ENCODE assay signal across 8 mouse cellular contexts in the genomic region with DNA sequence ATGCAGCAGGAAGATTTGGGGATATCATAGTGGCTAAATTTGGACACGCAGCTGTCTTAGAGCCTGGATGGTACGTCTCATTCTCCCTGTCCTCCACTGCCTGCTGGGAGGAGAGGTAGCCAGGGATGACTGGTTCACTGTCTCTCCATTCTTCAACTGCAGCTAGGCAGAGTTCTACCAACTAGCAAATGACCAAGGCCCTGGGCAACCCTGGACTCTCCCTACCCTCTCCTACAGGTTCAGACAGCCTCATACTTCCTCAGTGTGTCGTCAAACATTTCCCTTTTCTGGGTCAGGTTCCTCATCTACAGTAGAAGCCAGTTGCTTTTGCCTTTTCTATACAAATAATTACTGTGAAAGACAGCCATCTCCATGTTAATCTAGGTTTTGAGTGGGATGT. TPM values are rescaled to one million over a fixed set of nuclear protein-coding genes. Genes with fewer than 3 reads are reported as not detected.
A peak's percentile ranks its signal among the peaks of the same experiment; 100 is the strongest.
DNase-seq lines count a peak whose midpoint lies in the region; ATAC-seq lines count a peak whose summit lies in the region.

No protein-coding gene starts in this region.

- 79% methylated on average over 3 of the region's 3 CpGs for WGBS in lung, embryonic 15.5 days
- 86% methylated on average over 3 of the region's 3 CpGs for WGBS in forebrain, embryonic 16.5 days
- 76% methylated on average over 3 of the region's 3 CpGs for WGBS in limb, embryonic 15.5 days

- H3K9me3 ChIP-seq in lung, embryonic 15.5 days: no peaks in the 10 kb centered on the region
- no peaks in the 10 kb centered on the region for H3K9me3 ChIP-seq in forebrain, embryonic 16.5 days (ENCODE audit: control insufficient read depth, low read length)
- H3K9me3 ChIP-seq in limb, embryonic 15.5 days: no peaks in the 10 kb centered on the region

- 0 out of 2 replicates have a peak, but pooled peaks cover 9% of the 10 kb centered on the region for H3K36me3 ChIP-seq in lung, embryonic 15.5 days
- no peaks in the 10 kb centered on the region for H3K36me3 ChIP-seq in forebrain, embryonic 16.5 days (ENCODE audit: control insufficient read depth, insufficient read depth)
- H3K36me3 ChIP-seq in limb, embryonic 15.5 days: peaks cover 20% of the 10 kb centered on the region

- H3K9ac ChIP-seq in lung, embryonic 15.5 days: no peak overlapping the region
- no peak overlapping the region for H3K9ac ChIP-seq in forebrain, embryonic 16.5 days (replicated peaks; ENCODE audit: low read depth, low read length)
- no peak overlapping the region for H3K9ac ChIP-seq in limb, embryonic 15.5 days

- no peaks in the 10 kb centered on the region for H3K27me3 ChIP-seq in lung, embryonic 15.5 days
- peaks cover 2% of the 10 kb centered on the region; the same call in 1 of the 2 replicates for H3K27me3 ChIP-seq in forebrain, embryonic 16.5 days (replicated peaks; ENCODE audit: control insufficient read depth, insufficient read depth, low read length)
- no peaks in the 10 kb centered on the region for H3K27me3 ChIP-seq in limb, embryonic 15.5 days

- peak overlapping the region; percentile 60; the same call in 1 of the 2 replicates for H3K4me3 ChIP-seq in lung, embryonic 15.5 days
- H3K4me3 ChIP-seq in forebrain, embryonic 16.5 days (replicated peaks; ENCODE audit: low read length): peak overlapping the region; percentile 53; the same call in 1 of the 2 replicates
- H3K4me3 ChIP-seq in limb, embryonic 15.5 days: peak overlapping the region; percentile 65; the same call in 1 of the 2 replicates

- peaks cover 58% of the 10 kb centered on the region for H3K4me1 ChIP-seq in lung, embryonic 15.5 days
- 0 out of 2 replicates have a peak, but pooled peaks cover 4% of the 10 kb centered on the region for H3K4me1 ChIP-seq in forebrain, embryonic 16.5 days (replicated peaks; ENCODE audit: control insufficient read depth, insufficient read depth, low read length)
- H3K4me1 ChIP-seq in limb, embryonic 15.5 days: peaks cover 28% of the 10 kb centered on the region

- H3K27ac ChIP-seq in lung, embryonic 15.5 days: no peak overlapping the region
- no peak overlapping the region for H3K27ac ChIP-seq in forebrain, embryonic 16.5 days (ENCODE audit: low read length)
- H3K27ac ChIP-seq in limb, embryonic 15.5 days: no peak overlapping the region

- no peak for DNase-seq in lung, postnatal 10 days
- DNase-seq in right cerebral cortex, postnatal 36 days (ENCODE audit: low spot score in 2 of 2): no peak
- DNase-seq in urinary bladder, postnatal 14 days (ENCODE audit: low spot score): no peak

- H3K4me2 ChIP-seq in lung, embryonic 15.5 days: peak overlapping the region; percentile 84; the same call in 1 of the 2 replicates
- peak overlapping the region; percentile 69 for H3K4me2 ChIP-seq in forebrain, embryonic 16.5 days (ENCODE audit: low read length)
- peak overlapping the region; percentile 87 for H3K4me2 ChIP-seq in limb, embryonic 15.5 days

- no peak for ATAC-seq in lung, embryonic 15.5 days (ENCODE audit: borderline replicate concordance, extremely low read depth, low FRiP score, low TSS enrichment)
- ATAC-seq in forebrain, embryonic 16.5 days: no peak
- ATAC-seq in limb, embryonic 15.5 days (ENCODE audit: insufficient number of reproducible peaks, low FRiP score, low TSS enrichment, low read depth): no peak
- peak; percentile 56 for ATAC-seq in neutrophil, adult 5-6 weeks (ENCODE audit: extremely low read depth, insufficient number of reproducible peaks, low FRiP score, poor library complexity, severe bottlenecking)
- ATAC-seq in CD4-positive, CD25-positive, alpha-beta regulatory T cell, adult 4 months: no peak

RNA-seq across cellular contexts. Expression of a gene that starts 0.5 kb away (rescaled TPM):
- 7.8 TPM in 2 replicates for polyA plus RNA-seq in lung, embryonic 15.5 days (2015; fragmentation: Nextera tagmentation; extraction: Ambion mirVana)
- polyA plus RNA-seq in forebrain, embryonic 16.5 days (2015; fragmentation: Nextera tagmentation; extraction: Ambion mirVana): 5.5 and 7.3 TPM in 2 replicates
- 12.7 and 14.7 TPM in 2 replicates for polyA plus RNA-seq in limb, embryonic 15.5 days (2015; fragmentation: Nextera tagmentation; extraction: Ambion mirVana)
- 159 and 165 TPM in 2 replicates for total RNA-seq in neutrophil, adult 5-6 weeks (2017)
- polyA plus RNA-seq in CD4-positive, CD25-positive, alpha-beta regulatory T cell, adult 4 months (2017; shearing (Covaris generic)): under 1 TPM in 1 of 2 experiments, not detected in 1; 0.22 TPM

RNA-seq across cellular contexts. Expression of a gene that starts 27.6 kb away (rescaled TPM):
- 241 and 244 TPM in 2 replicates for polyA plus RNA-seq in lung, embryonic 15.5 days (2015; fragmentation: Nextera tagmentation; extraction: Ambion mirVana)
- polyA plus RNA-seq in forebrain, embryonic 16.5 days (2015; fragmentation: Nextera tagmentation; extraction: Ambion mirVana): 10.3 and 16.8 TPM in 2 replicates
- 288 and 295 TPM in 2 replicates for polyA plus RNA-seq in limb, embryonic 15.5 days (2015; fragmentation: Nextera tagmentation; extraction: Ambion mirVana)
- total RNA-seq in neutrophil, adult 5-6 weeks (2017): 0.86 TPM in 1 of 2 replicates, not detected in the other
- not detected for polyA plus RNA-seq in CD4-positive, CD25-positive, alpha-beta regulatory T cell, adult 4 months (2017; shearing (Covaris generic))

RNA-seq across cellular contexts. Expression of a gene that starts 46.5 kb away (rescaled TPM):
- 0.21 and 0.40 TPM in 2 replicates for polyA plus RNA-seq in lung, embryonic 15.5 days (2015; fragmentation: Nextera tagmentation; extraction: Ambion mirVana)
- polyA plus RNA-seq in forebrain, embryonic 16.5 days (2015; fragmentation: Nextera tagmentation; extraction: Ambion mirVana): 0.25 TPM in 1 of 2 replicates, not detected in the other
- polyA plus RNA-seq in limb, embryonic 15.5 days (2015; fragmentation: Nextera tagmentation; extraction: Ambion mirVana): 107 and 113 TPM in 2 replicates
- total RNA-seq in neutrophil, adult 5-6 weeks (2017): 11.8 and 15.7 TPM in 2 replicates
- polyA plus RNA-seq in CD4-positive, CD25-positive, alpha-beta regulatory T cell, adult 4 months (2017; shearing (Covaris generic)): not detected

Comparison
In these comparisons a context has a peak if more than half of its experiments do, and no peak if none do; other contexts are left out.
1. RNA of a gene that starts 27.6 kb away (polyA plus RNA-seq): 288 to 295 TPM in limb, embryonic 15.5 days and 241 to 244 TPM in lung, embryonic 15.5 days; 10.3 to 16.8 TPM in forebrain, embryonic 16.5 days and not detected in CD4-positive, CD25-positive, alpha-beta regulatory T cell, adult 4 months; every median in the first group is over 10 times any median in the second.
2. RNA of a gene that starts 46.5 kb away (polyA plus RNA-seq): 107 to 113 TPM in limb, embryonic 15.5 days; 0.21 to 0.40 TPM in lung, embryonic 15.5 days, 0.25 TPM in forebrain, embryonic 16.5 days and not detected in CD4-positive, CD25-positive, alpha-beta regulatory T cell, adult 4 months; every median in the first group is over 10 times any median in the second.
3. Peak in every context shown above with its lines, with median percentiles within 50 percentile points of each other: H3K4me2 ChIP-seq and H3K4me3 ChIP-seq.